In genomic region chr13:28844495-28844894, GRCm38 (mm10) we compare ENCODE assay signal across 15 mouse cellular contexts.
DNase-seq lines count a peak whose midpoint lies in the region; ATAC-seq and TF ChIP-seq lines count a peak whose summit lies in the region.
"Had no signal": no experiment of that assay in that cellular context is flagged by ENCODE, and none has a peak within 500 bp of the region (broad histone marks: within the 10 kb centered on the region; RNA-seq: fewer than 3 reads in every experiment).

No protein-coding gene starts in this region.

- H3K27ac ChIP-seq in lung, embryonic 14.5 days (ENCODE audit: low read depth): peak overlapping the region; percentile 37; the same call in 1 of the 2 replicates
- H3K27ac ChIP-seq in hindbrain, embryonic 11.5 days (ENCODE audit: low read depth, low read length): peak overlapping the region; percentile 25; the same call in 1 of the 2 replicates
- 0 out of 2 replicates have a peak overlapping the region, but pooled peaks have one; percentile 17 for H3K27ac ChIP-seq in midbrain, embryonic 15.5 days
- H3K27ac ChIP-seq: left cerebral cortex, adult 2 months; liver, embryonic 14.5 days had no signal

- H3K27me3 ChIP-seq in lung, embryonic 14.5 days (ENCODE audit: insufficient read depth, low read length): no peaks in the 10 kb centered on the region
- H3K27me3 ChIP-seq in hindbrain, embryonic 11.5 days (ENCODE audit: control insufficient read depth, insufficient read depth, low read length): no peaks in the 10 kb centered on the region
- H3K27me3 ChIP-seq in midbrain, embryonic 15.5 days (replicated peaks): no peaks in the 10 kb centered on the region
- H3K27me3 ChIP-seq: embryonic facial prominence, embryonic 15.5 days had no signal

- 76% methylated on average over 3 of the region's 3 CpGs for WGBS in lung, embryonic 14.5 days
- 42% methylated on average over 3 of the region's 3 CpGs for WGBS in hindbrain, embryonic 11.5 days
- WGBS in midbrain, embryonic 15.5 days: 59% methylated on average over 3 of the region's 3 CpGs

- H3K4me3 ChIP-seq in lung, embryonic 14.5 days (ENCODE audit: low read depth, low read length): no peak overlapping the region
- no peak overlapping the region for H3K4me3 ChIP-seq in hindbrain, embryonic 11.5 days (ENCODE audit: low read depth, low read length)
- H3K4me3 ChIP-seq in midbrain, embryonic 15.5 days: no peak overlapping the region
- H3K4me3 ChIP-seq: embryonic facial prominence, embryonic 15.5 days; left cerebral cortex, adult 2 months had no signal

- H3K4me2 ChIP-seq in lung, embryonic 14.5 days: no peak overlapping the region
- no peak overlapping the region for H3K4me2 ChIP-seq in hindbrain, embryonic 11.5 days (replicated peaks; ENCODE audit: low read depth, low read length)
- H3K4me2 ChIP-seq in midbrain, embryonic 15.5 days: no peak overlapping the region
- H3K4me2 ChIP-seq: embryonic facial prominence, embryonic 15.5 days had no signal

- no peak for ATAC-seq in lung, embryonic 14.5 days (ENCODE audit: insufficient read depth)
- peak; percentile 73; the same call in 1 of the 2 replicates for ATAC-seq in hindbrain, embryonic 11.5 days (ENCODE audit: low FRiP score)
- ATAC-seq in midbrain, embryonic 15.5 days (replicated peaks): no peak
- no peak for ATAC-seq in megakaryocyte progenitor cell, adult 5-6 weeks (replicated peaks; ENCODE audit: poor library complexity)
- no peak for ATAC-seq in inflammation-experienced regulatory T-cells, adult 6 months

- H3K9ac ChIP-seq in lung, embryonic 14.5 days: no peak overlapping the region
- no peak overlapping the region for H3K9ac ChIP-seq in hindbrain, embryonic 11.5 days (ENCODE audit: low read depth, low read length)
- H3K9ac ChIP-seq in midbrain, embryonic 15.5 days: no peak overlapping the region
- H3K9ac ChIP-seq: embryonic facial prominence, embryonic 15.5 days; liver, embryonic 14.5 days had no signal

- TF ChIP-seq CTCF in lung, embryonic 14.5 days (IDR thresholded peaks at IDR 0.05; ENCODE audit: low read depth): no peak

- H3K4me1 ChIP-seq in lung, embryonic 14.5 days (ENCODE audit: insufficient read depth): peaks cover 2% of the 10 kb centered on the region; the same call in 1 of the 2 replicates
- no peaks in the 10 kb centered on the region for H3K4me1 ChIP-seq in hindbrain, embryonic 11.5 days (replicated peaks; ENCODE audit: control insufficient read depth, insufficient read depth, low read length)
- peaks cover 11% of the 10 kb centered on the region for H3K4me1 ChIP-seq in midbrain, embryonic 15.5 days

- no peaks in the 10 kb centered on the region for H3K36me3 ChIP-seq in lung, embryonic 14.5 days (ENCODE audit: insufficient read depth)
- no peaks in the 10 kb centered on the region for H3K36me3 ChIP-seq in hindbrain, embryonic 11.5 days (ENCODE audit: control insufficient read depth, insufficient read depth, low read length)
- no peaks in the 10 kb centered on the region for H3K36me3 ChIP-seq in midbrain, embryonic 15.5 days (replicated peaks)
- H3K36me3 ChIP-seq: embryonic facial prominence, embryonic 15.5 days had no signal

- DNase-seq in lung, embryonic 14.5 days: no peak
- DNase-seq in lung, postnatal 14 days: no peak
- DNase-seq in embryo, embryonic 10 days (ENCODE audit: low spot score): peak; percentile 63
- DNase-seq in hindbrain, embryonic 11.5 days (ENCODE audit: low spot score): peak; percentile 44
- no peak for DNase-seq in ovary, postnatal 36 days (ENCODE audit: low spot score)
- DNase-seq: adrenal gland, postnatal 25 days; heart, postnatal 4 days; kidney, postnatal 14 days; lung, postnatal 4 days had no signal

- H3K9me3 ChIP-seq in lung, embryonic 14.5 days (ENCODE audit: low read depth, low read length): no peaks in the 10 kb centered on the region
- no peaks in the 10 kb centered on the region for H3K9me3 ChIP-seq in hindbrain, embryonic 11.5 days (ENCODE audit: control insufficient read depth, low read length)
- H3K9me3 ChIP-seq in midbrain, embryonic 15.5 days: no peaks in the 10 kb centered on the region
- H3K9me3 ChIP-seq: embryonic facial prominence, embryonic 15.5 days had no signal

Comparison
In these comparisons a context has a peak if more than half of its experiments do, and no peak if none do; other contexts are left out.
1. DNase-seq: peak in embryo, embryonic 10 days (single experiment) and hindbrain, embryonic 11.5 days (single experiment); none in lung, embryonic 14.5 days (single experiment), lung, postnatal 14 days (single experiment) and ovary, postnatal 36 days (single experiment).
2. Peak in every context shown above with its lines, with median percentiles within 50 percentile points of each other: H3K27ac ChIP-seq.